Mouse (Mus musculus) left cerebral cortex, adult 9 months (tissue): Measurements from ENCODE around the gene Ccdc106.
"Not testable (repeated sequence)": the region's sequence is repeated elsewhere in the genome, so short reads cannot be mapped to it uniquely, and the experiment has no call there.

Source experiments
- DNase-seq, 2 experiments: peaks; one replicate each; pipeline ENCODE4 v3.0.0; 2022; ENCODE audit warnings: low spot score in 2 of 2

Ccdc106 gene

DNA sequence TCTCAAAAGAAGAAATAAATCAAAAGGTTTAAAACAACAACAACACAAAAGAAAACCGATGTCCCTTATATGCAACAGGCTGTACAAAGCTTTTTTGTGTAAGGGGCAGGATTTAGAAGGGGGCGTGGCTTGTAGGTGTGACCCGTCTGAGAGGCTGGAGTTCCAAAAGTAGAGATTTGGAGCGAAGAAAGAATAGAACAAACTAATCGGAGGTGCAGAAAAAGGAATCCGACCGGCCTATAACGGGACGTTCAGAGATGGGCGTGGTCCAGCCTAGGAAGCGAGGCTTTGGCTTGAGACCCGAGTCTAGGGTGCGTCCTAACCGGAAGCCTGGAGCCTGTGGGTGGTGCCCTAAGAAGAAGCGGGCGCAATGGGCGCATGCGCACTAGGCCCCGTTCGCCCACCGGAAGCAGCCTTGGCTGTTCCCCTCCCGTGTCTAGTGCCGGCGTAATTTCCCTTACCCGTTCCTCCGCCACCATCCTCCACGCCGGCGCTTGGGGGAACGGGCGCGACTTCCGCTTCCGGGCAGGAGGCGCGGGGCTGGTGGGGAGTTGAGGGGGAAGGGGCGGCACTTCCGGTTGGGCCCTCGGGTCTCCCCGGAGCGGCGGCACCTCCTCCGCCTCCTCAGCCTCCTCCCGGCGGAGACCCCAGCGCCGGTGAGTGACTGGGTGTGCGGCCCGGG is at the start of gene Ccdc106, which contains the start of gene Zfp865:
Gene Ccdc106, plus strand, starts transcription at position 554 of the 682 bp plus-strand sequence.
Gene Zfp865, plus strand, starts transcription at position 377 of the 682 bp plus-strand sequence.
- peak; percentile 98 to 99 for DNase-seq

DNA sequence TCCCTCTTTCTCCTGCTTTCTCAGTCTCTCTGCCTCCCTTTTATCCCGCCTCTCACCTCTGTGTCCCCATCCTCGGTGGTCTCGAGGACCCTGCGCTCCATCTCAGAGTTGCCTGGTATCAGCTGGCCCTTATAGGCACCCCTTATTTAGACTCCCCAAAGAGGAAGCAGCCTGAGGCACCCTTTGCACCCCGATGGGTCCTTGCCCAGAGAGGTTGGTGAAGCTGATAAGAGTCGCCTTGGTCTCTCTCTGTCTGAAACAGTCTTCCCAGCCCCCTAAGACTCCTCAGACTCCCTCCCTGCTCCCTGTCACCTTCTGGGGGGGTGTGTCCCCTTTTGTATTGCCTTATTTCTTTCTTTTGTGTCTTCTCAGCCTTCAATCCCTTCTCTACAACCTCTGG is 49.3 kb upstream of the Ccdc106 start, which contains the start of gene Sbk3:
Gene Sbk3, minus strand, starts transcription at position 101 of the 400 bp plus-strand sequence.
- no peak for DNase-seq

DNA sequence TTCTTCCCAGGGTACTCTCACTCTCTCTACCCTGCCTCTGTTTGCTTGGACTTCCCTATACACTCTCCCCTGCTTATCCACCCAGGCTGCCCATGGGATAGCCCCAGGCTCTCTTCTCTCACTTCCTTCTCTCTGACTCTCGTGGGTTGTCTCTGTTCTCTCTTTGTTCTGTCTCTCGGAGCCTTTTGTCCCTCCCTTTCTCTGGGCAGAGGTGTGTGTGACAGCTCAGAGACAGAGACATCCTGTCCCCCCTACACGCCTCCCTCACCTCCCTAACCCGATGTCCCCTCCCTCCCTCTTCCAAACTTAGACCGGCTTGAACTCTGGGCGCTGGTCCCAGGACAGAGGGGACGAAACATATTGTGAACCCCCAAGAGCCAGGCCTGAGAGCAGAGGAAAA is 48.6 kb upstream of the Ccdc106 start:
- no peak for DNase-seq

DNA sequence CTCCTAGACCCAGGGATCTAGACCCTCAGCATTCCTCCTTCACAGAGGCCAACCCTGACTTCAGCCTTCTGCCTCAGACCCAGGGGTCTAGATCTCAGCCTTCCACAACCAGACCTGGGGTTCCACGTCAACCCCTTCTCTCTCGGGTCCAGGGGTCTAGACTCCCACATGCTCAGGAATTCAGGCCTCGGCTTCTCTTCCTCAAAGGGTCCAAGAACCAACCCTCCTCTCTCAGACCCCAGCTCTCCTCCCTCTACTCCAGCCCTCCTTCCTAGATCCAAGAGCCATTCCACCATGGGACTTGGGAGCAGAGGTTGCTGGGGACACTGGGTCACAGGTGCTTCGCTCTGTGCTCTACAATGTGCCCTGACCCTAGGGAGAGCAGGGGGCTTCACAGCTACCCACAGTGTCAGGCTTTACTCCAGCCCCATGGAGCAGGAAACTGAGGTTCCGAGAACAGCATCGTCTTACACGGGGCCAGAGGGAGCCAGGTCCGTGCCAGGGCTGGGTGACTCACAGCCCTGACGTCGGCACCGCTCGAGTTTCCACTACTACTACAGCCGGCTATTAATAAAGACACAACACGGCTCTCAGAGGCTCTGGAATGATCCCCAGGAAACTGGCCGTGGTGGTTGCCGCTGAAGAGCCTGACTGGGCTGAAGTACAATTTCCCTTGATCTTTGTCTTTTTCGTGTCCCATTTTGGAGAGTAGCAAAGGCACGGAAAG is 47.9 kb upstream of the Ccdc106 start:
- peak in 1 of 2 experiments; percentile 9 for DNase-seq

DNA sequence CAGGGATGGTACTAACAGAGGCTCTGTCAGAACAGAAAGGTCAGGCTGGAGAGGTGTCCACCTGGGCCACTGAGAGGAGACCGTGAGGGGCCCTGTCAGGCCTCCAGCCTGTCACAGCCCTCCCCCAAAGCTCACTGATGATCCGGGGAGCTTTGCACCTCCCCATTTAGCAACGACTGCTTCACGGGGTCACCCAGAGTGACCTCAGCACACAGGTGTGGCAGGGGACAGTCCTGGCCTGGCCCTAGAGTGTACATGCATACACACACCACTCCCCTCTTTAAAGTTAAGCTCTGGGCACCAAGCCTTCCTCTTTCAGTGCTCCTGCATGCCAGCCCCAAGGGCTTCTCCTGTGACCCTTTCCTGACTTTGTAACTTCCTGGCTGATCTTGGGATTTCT is 44.9 kb upstream of the Ccdc106 start:
- DNase-seq: no peak

DNA sequence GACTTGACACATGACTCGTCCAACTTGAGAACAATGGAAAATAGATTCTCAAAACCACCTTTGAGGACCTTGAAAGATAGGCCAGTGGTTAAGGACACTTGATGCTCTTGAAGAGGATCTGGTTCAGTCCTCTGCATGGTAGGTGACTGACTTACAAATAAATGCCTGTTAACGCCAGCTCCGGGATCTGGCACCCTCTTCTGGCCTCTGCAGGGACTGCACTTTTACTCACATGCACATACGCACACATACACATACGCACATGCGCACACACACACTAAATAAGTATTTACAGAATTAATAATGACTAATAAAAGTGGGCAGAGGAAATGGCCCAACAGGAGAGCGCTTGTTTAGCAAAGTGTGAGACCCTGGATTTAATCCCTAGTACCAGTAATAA is 43.5 kb upstream of the Ccdc106 start:
- DNase-seq: no peak

DNA sequence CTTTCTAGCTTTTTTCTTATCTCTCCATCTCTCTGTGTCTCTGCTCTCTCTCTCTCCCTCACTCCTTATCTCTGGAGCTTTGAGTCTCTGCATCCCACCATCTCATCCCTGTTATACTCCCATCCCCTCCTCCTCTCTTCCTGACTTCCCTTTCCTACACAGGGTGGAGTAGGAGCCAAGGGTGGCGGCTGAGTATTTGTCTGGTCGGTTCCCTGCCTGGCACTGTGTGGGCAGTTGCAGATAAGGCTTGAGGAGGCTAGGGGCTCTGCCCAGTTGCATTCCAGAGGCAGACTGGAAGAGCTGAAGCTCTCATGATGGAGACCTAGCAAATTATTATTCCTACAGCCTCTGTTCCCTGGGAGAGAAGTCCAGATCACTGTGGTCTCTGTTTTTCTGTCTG is 32.1 kb upstream of the Ccdc106 start:
- no peak for DNase-seq

DNA sequence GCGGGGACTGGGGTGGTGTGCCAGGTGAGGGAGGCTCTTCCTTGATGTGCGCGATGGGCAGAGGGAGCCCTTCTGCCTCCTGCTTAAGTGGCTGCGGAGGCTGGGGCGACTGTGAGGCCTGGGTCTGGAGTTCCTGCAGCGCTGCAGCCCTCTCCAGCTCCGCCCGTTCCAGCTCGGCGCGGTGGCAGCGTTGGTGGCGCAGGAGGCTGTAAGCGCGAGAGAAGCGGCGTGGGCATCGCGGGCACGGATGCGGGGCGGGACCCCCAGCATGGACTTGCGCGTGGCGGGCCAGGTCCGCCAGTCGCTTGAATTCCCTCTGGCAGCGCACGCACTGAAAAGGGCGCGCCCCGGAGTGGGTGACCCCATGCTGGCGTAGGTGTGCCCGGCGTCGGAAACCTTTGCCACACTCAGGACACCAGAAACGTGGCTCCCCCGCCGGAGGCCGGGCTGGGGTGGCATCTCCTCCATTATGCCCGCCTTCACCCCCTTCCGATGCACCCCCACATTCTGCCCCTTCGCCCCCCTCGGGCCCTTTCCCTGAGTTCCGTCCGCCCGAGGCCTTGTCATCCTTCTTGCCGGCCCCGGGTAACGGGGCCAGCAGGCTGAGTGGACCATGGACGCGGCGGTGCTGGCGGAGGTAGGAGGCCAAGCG is 26.9 kb upstream of the Ccdc106 start:
- no peak for DNase-seq

DNA sequence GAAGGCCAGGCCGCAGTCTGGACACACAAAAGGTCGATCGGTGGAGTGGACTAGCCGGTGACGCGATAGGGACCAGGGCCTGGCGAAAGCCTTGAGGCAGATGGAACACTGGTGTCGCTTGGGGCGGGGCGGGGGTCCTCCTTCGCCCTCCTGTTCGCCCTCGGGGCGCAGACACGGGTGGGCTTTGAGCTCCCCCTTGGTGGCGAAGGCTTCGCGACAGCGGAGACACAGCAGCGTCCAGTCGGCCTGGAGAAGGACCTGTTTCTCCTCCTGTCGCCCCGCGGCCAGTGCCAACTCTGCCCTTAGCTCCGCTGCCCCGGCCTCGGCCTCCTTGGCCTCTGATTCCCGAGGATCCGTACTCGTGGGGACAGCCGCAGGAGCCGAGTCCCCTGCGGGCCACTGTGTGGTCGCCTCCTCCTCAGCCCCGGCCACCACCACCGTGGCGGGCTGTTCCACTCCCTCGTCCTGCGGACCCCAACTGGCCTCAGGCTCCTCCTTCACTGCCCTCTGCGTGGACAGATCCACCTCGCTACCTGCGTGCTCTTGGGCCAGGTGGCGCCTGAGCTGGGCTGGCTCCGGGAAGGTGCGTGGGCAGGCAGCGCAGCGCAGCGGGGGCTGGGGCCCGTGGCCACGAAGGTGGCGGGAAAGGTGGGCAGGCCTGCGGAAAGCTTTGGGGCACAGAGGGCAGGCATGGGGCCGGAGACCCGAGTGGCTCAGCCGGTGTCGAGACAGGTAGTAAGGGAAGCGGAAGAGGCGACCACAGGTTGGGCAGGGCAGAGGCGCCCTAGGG is 26.2 kb upstream of the Ccdc106 start:
- DNase-seq: no peak

DNA sequence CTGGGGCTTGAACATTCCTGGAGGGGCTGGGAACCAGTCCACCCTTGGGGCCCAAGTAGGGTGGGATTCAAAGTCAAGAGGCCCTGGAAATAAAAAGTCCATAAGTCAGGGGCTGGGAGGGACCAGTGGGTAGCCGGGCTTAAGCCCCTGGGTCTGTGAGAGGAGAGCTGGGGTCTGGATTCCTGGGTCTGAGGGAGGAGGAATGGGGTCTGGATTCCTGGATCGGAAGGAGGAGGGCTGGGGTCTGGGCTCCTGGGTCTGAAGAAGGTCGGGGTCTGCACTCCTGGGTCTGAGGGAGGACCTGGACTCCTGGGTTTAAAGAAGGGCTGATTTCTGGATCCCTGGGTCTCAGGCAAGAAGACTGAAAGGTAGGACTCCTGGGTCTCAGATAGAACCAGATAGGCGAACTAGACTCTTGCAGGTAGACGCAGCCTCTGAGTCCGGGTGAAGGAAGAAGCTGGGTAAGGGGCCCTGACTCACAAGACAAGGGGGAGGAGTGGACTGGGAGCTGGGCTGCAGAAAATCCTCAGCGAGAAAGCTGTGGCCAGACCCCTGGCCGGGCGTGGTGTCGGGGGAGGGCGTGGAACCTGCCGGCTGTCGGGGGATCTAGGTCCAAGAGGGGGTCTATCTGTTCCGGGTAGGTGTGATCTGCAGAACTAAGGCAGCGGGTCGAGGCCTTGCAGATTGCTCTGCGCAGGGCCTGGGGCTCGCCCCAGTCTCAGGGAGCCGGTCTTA is 24.9 kb upstream of the Ccdc106 start:
- DNase-seq: no peak

DNA sequence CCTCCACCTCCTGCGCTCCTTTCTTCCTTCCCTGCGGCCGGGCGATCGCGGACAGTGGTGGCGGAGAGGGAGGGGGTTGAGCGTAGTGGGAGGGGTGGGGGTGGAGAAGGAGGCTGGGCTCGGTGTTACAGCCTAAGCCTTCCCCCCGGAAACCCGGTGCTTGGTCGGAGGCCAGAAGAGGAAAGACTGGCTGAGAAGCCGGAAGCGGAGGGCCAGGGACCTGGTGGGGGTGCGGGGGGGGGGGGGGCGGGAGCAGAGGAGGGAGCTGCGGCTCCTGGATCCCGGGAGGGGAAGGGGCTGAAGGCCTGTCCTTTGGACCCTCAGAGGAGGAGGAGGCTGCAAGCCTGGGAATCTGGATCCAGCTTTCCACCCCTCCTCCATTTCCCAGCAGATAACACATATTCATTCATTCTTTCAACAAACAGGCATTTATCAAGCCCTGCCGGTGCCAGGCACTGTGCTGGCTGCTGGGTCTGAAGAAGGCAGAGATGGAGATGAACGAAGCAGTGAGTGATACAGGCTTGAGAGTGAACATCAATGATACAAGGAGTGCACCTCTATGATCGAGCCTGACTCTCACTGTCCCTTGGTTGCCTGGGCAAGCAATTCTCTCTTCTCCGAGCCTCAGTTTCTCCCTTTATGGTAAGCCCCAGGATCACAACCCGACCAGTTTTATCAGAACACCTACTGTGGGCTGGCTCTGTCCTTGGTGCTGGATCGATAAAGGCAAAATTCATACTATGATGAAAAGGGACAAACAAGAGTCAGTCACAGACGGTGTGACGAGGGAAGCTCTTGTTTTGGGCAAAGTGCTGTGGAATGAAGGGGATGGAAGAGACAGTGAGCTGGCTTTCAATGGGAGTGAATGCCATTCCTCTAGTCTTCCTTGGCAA is 24.1 kb upstream of the Ccdc106 start, which contains the start of gene Zfp579:
Gene Zfp579, minus strand, starts transcription at position 156 of the 893 bp plus-strand sequence.
- peak; percentile 59 to 93 for DNase-seq

DNA sequence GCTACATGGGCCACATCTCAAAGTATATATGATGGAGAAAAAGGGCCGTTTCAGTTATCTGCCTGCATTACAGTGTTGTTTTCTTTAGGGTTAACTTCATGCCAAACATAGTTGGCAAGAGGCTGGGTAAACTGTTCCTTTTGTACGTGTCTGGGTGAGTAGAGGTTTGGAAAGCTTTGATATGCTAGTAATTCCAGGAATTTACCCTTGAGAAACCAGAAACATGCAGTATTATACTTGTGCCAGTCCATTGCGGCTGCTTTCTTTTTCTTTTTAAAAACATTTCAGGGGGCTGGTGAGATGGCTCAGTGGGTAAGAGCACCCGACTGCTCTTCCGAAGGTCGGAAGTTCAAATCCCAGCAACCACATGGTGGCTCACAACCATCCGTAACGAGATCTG is 23.4 kb upstream of the Ccdc106 start:
- no peak for DNase-seq

DNA sequence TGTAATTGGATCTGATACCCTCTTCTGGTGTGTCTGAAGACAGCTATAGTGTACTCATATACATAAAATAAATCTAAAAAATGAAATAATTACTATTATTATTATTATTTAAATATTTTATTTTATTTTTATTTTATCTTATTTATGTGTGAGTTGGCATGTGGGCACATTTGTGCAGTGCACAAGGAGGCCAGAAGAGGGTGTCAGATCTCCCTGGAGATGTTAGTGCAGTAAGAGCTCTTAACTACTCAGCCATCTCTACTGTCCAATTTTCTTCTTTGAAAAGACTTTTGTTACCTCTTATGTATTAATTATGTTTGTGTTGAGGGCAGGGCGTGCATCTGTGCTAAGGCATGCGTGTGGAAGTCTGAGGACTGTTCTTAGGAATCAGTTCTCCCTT is 20.5 kb upstream of the Ccdc106 start:
- DNase-seq: no peak

DNA sequence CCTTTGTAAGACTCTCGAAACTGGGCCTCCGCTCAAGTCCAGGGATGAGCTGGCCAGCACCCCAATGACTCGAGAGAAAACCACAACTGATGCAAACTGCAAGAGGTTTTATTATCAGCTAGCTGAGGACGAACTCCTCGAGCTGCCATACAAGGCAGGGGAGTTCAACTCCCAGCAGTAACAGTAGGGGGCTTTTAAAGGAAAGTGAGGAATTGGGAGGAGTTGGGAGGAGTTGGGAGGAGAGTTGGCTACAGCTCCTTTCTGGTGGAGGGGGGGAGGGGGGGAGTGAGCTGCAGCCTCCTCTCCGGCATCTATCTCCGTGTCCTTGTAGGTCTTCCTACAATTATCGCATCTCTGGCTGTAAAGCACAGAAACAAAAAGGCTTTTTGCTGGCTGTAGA is 17.5 kb upstream of the Ccdc106 start:
- DNase-seq: not testable (repeated sequence)

DNA sequence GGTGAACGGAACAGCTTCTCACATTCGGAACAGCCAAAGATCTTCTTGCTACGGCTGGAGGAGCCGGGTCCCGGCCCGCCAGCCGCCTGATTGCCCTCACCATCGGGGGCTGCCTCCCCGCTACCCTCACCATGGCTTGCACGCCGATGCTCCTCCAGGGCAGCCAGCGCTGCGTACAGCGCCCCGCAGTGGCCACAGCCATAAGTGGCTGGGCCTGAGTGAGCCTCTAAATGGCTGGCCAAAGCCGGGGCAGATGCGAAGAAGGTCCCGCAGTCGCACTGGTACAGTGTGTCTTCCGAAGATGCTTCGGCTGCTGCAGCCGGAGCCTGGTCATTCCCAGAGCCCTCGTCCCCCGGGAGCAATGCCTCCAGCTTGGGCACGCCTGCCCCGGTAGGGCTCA is 12.1 kb upstream of the Ccdc106 start:
- DNase-seq: no peak

DNA sequence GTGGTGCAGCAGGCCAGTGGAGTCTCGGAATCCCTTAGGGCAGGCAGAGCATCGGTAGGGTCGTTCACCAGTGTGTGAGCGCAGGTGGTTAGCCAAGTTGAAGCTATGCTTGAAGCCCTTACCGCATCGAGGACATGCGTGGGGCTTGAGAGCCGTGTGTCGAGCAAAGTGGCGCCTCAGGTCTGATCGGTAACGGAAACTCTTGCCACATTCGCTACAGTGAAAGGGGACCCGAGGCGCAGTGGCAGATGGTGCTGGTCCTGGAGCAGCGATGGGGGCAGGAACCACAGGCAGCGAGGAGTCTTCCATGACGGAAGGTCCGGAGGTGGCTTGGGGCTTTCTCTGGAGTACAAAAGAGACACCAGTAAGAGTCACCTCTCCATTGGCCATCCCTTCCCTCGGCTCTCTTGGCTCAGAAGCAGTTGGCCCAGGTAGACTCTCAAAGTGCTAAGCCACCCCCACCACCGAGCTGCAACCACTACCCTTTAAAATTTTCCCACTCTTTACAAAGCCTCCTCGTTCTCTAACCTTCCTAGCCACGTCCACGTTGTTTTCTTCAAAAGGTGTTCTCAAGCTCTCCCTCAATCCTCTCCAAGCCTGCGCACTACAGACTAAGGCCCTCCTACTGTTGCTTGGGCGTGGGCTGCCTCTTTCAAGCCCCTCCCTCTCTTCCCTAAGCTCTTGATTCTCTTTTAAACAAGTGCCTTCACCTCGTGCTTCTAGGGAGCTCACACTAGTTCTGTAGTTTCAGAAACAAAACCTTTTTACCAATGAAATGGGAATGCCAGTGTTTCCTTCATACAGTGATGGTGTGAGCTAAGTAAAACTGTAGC is 7.5 kb upstream of the Ccdc106 start:
- no peak for DNase-seq

DNA sequence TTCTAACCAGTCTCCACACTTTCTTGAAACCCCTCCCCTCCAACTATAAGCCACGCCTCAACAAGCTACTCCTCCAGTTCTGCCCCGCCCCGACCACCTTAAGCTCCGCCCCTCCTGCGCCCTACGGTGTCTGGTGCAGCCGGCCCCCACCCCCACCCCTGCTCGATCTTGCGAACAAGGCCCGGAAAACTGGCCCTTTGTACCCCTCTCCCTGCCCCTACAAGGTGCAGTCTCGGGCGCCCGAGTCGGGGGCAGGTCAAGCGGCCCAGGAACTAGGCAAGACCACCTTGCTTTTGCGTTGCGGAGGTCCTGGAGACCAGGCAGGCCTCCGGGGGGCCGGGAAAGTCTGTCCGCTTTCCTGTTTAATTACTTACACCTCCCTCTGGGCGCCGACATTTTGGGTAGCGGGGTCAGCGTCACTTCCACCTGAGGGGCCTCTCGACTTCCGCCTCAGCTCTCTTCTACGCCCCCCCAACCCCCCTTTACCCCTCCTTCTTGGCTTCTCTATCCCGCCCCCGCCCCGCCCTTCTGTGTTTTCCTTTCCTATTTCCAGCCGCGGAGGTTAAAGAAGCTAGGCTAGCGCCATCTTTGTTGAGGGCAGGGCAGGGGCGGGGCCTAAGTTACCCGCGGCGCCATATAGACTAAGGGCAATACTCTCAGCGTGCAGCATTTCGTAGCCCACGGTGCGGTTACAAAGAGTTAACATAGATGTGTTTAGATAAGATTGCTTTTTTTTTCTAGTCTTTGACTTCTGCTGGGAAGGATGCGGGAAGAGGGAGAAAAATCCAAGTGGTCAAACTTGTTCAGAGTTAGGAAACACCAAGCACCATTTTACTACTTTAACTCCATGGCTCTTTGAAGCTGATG is 5.9 kb upstream of the Ccdc106 start, which contains the start of the genes Zfp524 and Fiz1:
Gene Zfp524, plus strand, starts transcription at position 165 of the 867 bp plus-strand sequence.
Gene Fiz1, minus strand, starts transcription at position 447 of the 867 bp plus-strand sequence.
- peak; percentile 91 to 98 for DNase-seq
